Mouse (Mus musculus): ENCODE data around the gene Defb28. TPM values are rescaled to one million over a fixed set of nuclear protein-coding genes. Genes with fewer than 3 reads are reported as not detected.

Defb28 gene
- total and polyA plus RNA-seq, 3 experiments = not detected

- DNase-seq = no peak
Measured at GRCm38 (mm10) chr2:152569038-152569437, 51.0 kb downstream of the Defb28 start, which contains the start of gene Gm17416. Gm17416 (plus strand) TSS chr2:152569338.

- DNase-seq = no peak
Measured at GRCm38 (mm10) chr2:152569881-152570280, 51.8 kb downstream of the Defb28 start.

GRCm38 (mm10) chr2:152570313-152570712 is 52.3 kb downstream of the Defb28 start:
- DNase-seq = no peak

Other genes starting within 250 kb of the Defb28 start
- 100 to 1,000 TPM; 121 to 162 TPM for gene Tbc1d20, start 224.4 kb upstream of the Defb28 start, total RNA-seq (2021)
- 63.3 and 69.8 TPM in 2 replicates for gene Tbc1d20, start 224.4 kb upstream of the Defb28 start, polyA plus RNA-seq (2012; rRNA removed)
- 100 to 1,000 TPM; 103 to 107 TPM for gene Rbck1, start 185.6 kb upstream of the Defb28 start, total RNA-seq (2021)
- 328 and 381 TPM in 2 replicates for gene Rbck1, start 185.6 kb upstream of the Defb28 start, polyA plus RNA-seq (2012; rRNA removed)
- gene Trib3, start 174.2 kb upstream of the Defb28 start, total RNA-seq (2021) = 10 to 100 TPM in 1 of 2 experiments, 1 to 10 TPM in 1; 2.8 to 23.9 TPM
- 5.8 and 6.9 TPM in 2 replicates for gene Trib3, start 174.2 kb upstream of the Defb28 start, polyA plus RNA-seq (2012; rRNA removed)
- 1 to 10 TPM; 3.9 to 5.0 TPM for gene Nrsn2, start 141.6 kb upstream of the Defb28 start, total RNA-seq (2021)
- 7.4 and 8.4 TPM in 2 replicates for gene Nrsn2, start 141.6 kb upstream of the Defb28 start, polyA plus RNA-seq (2012; rRNA removed)
- 10 to 100 TPM in 1 of 2 experiments, 1 to 10 TPM in 1; 6.2 to 11.0 TPM for gene Sox12, start 120.2 kb upstream of the Defb28 start, total RNA-seq (2021)
- gene Sox12, start 120.2 kb upstream of the Defb28 start, polyA plus RNA-seq (2012; rRNA removed) = 13.7 and 15.9 TPM in 2 replicates
- 1 to 10 TPM; 5.4 to 7.8 TPM for gene Zcchc3, start 103.2 kb upstream of the Defb28 start, total RNA-seq (2021)
- gene Zcchc3, start 103.2 kb upstream of the Defb28 start, polyA plus RNA-seq (2012; rRNA removed) = 3.3 and 3.7 TPM in 2 replicates
- gene 6820408C15Rik, start 102.7 kb upstream of the Defb28 start, total RNA-seq (2021) = under 1 TPM; 0.32 to 0.35 TPM
- gene 6820408C15Rik, start 102.7 kb upstream of the Defb28 start, polyA plus RNA-seq (2012; rRNA removed) = 0.07 and 0.13 TPM in 2 replicates
- not detected for gene Defb23, start 53.6 kb upstream of the Defb28 start, total RNA-seq (2021)
- not detected in 2 replicates for gene Defb23, start 53.6 kb upstream of the Defb28 start, polyA plus RNA-seq (2012; rRNA removed)
- gene Defb20, start 41.2 kb upstream of the Defb28 start, total RNA-seq (2021) = not detected
- not detected in 2 replicates for gene Defb20, start 41.2 kb upstream of the Defb28 start, polyA plus RNA-seq (2012; rRNA removed)
- not detected for gene Defb22, start 28.1 kb upstream of the Defb28 start, total RNA-seq (2021)
- not detected in 2 replicates for gene Defb22, start 28.1 kb upstream of the Defb28 start, polyA plus RNA-seq (2012; rRNA removed)
- not detected for gene Defb26, start 6.6 kb upstream of the Defb28 start, total RNA-seq (2021)
- not detected in 2 replicates for gene Defb26, start 6.6 kb upstream of the Defb28 start, polyA plus RNA-seq (2012; rRNA removed)
- gene Defb29, start 21.8 kb downstream of the Defb28 start, total RNA-seq (2021) = not detected
- not detected in 2 replicates for gene Defb29, start 21.8 kb downstream of the Defb28 start, polyA plus RNA-seq (2012; rRNA removed)
- gene Gm17416, start 51.1 kb downstream of the Defb28 start, total RNA-seq (2021) = not detected
- gene Gm17416, start 51.1 kb downstream of the Defb28 start, polyA plus RNA-seq (2012; rRNA removed) = not detected in 2 replicates
- not detected for gene Defb21, start 54.5 kb downstream of the Defb28 start, total RNA-seq (2021)
- gene Defb21, start 54.5 kb downstream of the Defb28 start, polyA plus RNA-seq (2012; rRNA removed) = not detected in 2 replicates
- under 1 TPM in 1 of 2 experiments, not detected in 1; 0.90 TPM for gene Defb19, start 62.1 kb downstream of the Defb28 start, total RNA-seq (2021)
- not detected in 2 replicates for gene Defb19, start 62.1 kb downstream of the Defb28 start, polyA plus RNA-seq (2012; rRNA removed)
- gene Defb45, start 81.1 kb downstream of the Defb28 start, total RNA-seq (2021) = not detected
- gene Defb45, start 81.1 kb downstream of the Defb28 start, polyA plus RNA-seq (2012; rRNA removed) = not detected in 2 replicates
- under 1 TPM in 1 of 2 experiments, not detected in 1; 0.73 TPM for gene Defb36, start 86.1 kb downstream of the Defb28 start, total RNA-seq (2021)
- 0.86 and 0.95 TPM in 2 replicates for gene Defb36, start 86.1 kb downstream of the Defb28 start, polyA plus RNA-seq (2012; rRNA removed)
- gene Defb25, start 104.8 kb downstream of the Defb28 start, total RNA-seq (2021) = not detected
- 1.0 TPM in 1 of 2 replicates, not detected in the other for gene Defb25, start 104.8 kb downstream of the Defb28 start, polyA plus RNA-seq (2012; rRNA removed)
- gene Rem1, start 108.7 kb downstream of the Defb28 start, total RNA-seq (2021) = 10 to 100 TPM; 11.3 to 18.1 TPM
- gene Rem1, start 108.7 kb downstream of the Defb28 start, polyA plus RNA-seq (2012; rRNA removed) = 11.9 and 21.0 TPM in 2 replicates
- gene H13, start 151.2 kb downstream of the Defb28 start, total RNA-seq (2021) = 100 to 1,000 TPM; 164 to 202 TPM
- gene H13, start 151.2 kb downstream of the Defb28 start, polyA plus RNA-seq (2012; rRNA removed) = 358 and 395 TPM in 2 replicates
- gene Mcts2, start 168.8 kb downstream of the Defb28 start, total RNA-seq (2021) = 10 to 100 TPM; 26.7 to 32.9 TPM
- gene Mcts2, start 168.8 kb downstream of the Defb28 start, polyA plus RNA-seq (2012; rRNA removed) = 1.9 and 2.3 TPM in 2 replicates
- 10 to 100 TPM; 41.5 to 67.3 TPM for gene Id1, start 218.0 kb downstream of the Defb28 start, total RNA-seq (2021)
- 186 and 275 TPM in 2 replicates for gene Id1, start 218.0 kb downstream of the Defb28 start, polyA plus RNA-seq (2012; rRNA removed)
- 1 to 10 TPM; 1.4 to 3.4 TPM for gene Cox4i2, start 235.9 kb downstream of the Defb28 start, total RNA-seq (2021)
- 3.9 and 4.4 TPM in 2 replicates for gene Cox4i2, start 235.9 kb downstream of the Defb28 start, polyA plus RNA-seq (2012; rRNA removed)